Mouse (Mus musculus): ENCODE measurements around the gene Tmem222. TPM values are rescaled to one million over a fixed set of nuclear protein-coding genes. Genes with fewer than 3 reads are reported as not detected.
A peak's percentile ranks its signal among the peaks of the same experiment; 100 is the strongest.

Gene Tmem222
- polyA plus RNA-seq, 2 experiments = 84.1 to 101 TPM

DNA sequence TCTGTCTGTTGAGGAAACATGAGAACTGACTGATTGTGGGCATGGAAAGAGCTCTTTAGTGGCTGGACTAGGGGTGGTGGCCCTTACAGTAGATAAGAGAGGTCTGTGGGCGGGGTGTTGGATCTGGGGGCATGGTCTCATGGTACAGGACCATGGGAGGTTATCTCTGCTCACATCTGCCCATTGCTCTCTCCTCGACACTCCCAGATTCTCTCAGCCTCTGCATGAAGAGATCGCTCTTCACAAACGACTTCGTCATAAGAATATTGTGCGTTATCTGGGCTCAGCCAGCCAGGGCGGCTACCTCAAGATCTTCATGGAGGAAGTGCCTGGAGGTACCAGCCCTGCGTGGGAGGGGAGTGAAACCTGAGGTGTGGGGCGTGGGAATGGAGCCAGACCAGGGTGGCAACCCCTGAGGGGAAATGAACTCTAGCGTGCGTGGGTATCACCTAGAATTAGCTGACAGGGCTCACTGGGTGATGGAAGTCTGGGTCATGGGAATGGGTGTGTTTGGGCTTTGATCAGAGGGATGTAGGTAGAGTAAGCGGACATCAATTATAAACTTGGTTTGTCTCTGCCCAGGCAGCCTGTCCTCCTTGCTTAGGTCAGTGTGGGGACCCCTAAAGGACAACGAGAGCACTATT, 29.7 kb downstream of the Tmem222 start:
- no peak overlapping the region for H3K27ac ChIP-seq (replicated peaks; ENCODE audit: low read depth, low read length)
- peaks cover 6% of the 10 kb centered on the region; the same call in 1 of the 2 replicates for H3K4me1 ChIP-seq (ENCODE audit: control insufficient read depth, insufficient read depth, low read length)
- WGBS = 69% methylated on average over 13 of the region's 13 CpGs
- H3K27me3 ChIP-seq (ENCODE audit: control insufficient read depth, insufficient read depth, low read length) = peaks cover 31% of the 10 kb centered on the region
- H3K9ac ChIP-seq (ENCODE audit: low read depth, low read length, severe bottlenecking) = no peak overlapping the region
- ATAC-seq (ENCODE audit: low FRiP score, low read depth) (no peak), DNase-seq (ENCODE audit: low spot score) (no peak)
- no peaks in the 10 kb centered on the region for H3K36me3 ChIP-seq (ENCODE audit: control insufficient read depth, insufficient read depth, low read length)
- H3K4me3 ChIP-seq (replicated peaks; ENCODE audit: low read length) = no peak overlapping the region
- no peak overlapping the region for H3K4me2 ChIP-seq (replicated peaks; ENCODE audit: low read depth, low read length, severe bottlenecking)
- TF ChIP-seq POLR2A (IDR thresholded peaks at IDR 0.05; ENCODE audit: borderline replicate concordance, extremely low read depth, insufficient read depth, insufficient read length) = no peak
- H3K9me3 ChIP-seq (ENCODE audit: control insufficient read depth, low read length) = no peaks in the 10 kb centered on the region

DNA sequence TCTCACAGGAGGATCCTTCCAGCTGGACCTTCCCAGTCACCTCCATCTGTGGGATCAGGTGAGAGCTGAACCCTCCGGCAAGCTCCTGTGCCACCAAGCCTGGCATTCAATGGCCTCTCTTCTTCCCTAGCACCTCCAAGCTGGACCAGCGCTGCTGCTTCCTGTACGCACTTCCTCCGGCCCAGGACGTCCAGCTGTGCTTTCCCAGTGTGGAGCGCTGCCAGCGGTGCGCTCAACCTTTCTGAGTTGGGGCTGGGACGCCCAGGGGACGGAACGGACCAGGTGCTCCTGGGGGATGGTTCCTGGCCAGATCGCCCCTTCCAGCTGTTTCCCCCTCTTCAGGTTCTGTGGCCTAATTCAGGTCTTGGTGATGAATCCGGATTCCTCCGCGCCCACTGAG, 30.5 kb downstream of the Tmem222 start:
- Histone ChIP-seq H3K9me3 (ENCODE audit: control insufficient read depth, low read length) (no peaks in the 10 kb centered on the region), H3K27me3 (ENCODE audit: control insufficient read depth, insufficient read depth, low read length) (peaks cover 29% of the 10 kb centered on the region), H3K9ac (ENCODE audit: low read depth, low read length, severe bottlenecking) (no peak overlapping the region), H3K4me3 (replicated peaks; ENCODE audit: low read length) (no peak overlapping the region), H3K4me2 (replicated peaks; ENCODE audit: low read depth, low read length, severe bottlenecking) (peak overlapping the region; percentile 13; the same call in 1 of the 2 replicates), H3K4me1 (ENCODE audit: control insufficient read depth, insufficient read depth, low read length) (peaks cover 6% of the 10 kb centered on the region), H3K36me3 (ENCODE audit: control insufficient read depth, insufficient read depth, low read length) (no peaks in the 10 kb centered on the region), H3K27ac (replicated peaks; ENCODE audit: low read depth, low read length) (no peak overlapping the region)
- no peak for TF ChIP-seq POLR2A (IDR thresholded peaks at IDR 0.05; ENCODE audit: borderline replicate concordance, extremely low read depth, insufficient read depth, insufficient read length)
- WGBS = 21% methylated on average over 15 of the region's 15 CpGs
- ATAC-seq (ENCODE audit: low FRiP score, low read depth) = no peak
- DNase-seq (ENCODE audit: low spot score) = no peak

DNA sequence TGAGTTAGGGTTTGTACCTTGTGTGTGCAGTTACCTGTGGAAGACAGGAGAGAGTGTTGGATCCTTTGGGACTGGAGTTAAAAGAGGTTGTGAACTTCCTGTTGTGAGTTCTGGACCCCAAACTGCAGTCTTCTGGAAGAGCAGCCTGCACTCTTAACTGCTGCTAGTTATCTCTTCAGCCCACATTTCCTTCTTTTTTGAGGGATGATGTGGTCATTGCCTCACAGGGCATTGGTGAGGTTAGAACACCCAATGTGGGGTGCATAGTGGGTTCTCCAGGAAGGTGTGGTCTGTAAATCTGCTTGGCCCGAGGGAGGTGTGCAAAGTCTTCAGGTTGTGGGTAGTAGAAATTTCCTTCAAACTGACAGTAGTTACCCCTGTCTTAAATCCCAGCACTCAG, 33.3 kb downstream of the Tmem222 start:
- WGBS = 85% methylated on average over 1 of the region's 1 CpGs
- Histone ChIP-seq H3K27me3 (ENCODE audit: control insufficient read depth, insufficient read depth, low read length) (peaks cover 6% of the 10 kb centered on the region; the same call in 1 of the 2 replicates), H3K27ac (replicated peaks; ENCODE audit: low read depth, low read length) (no peak overlapping the region), H3K4me1 (ENCODE audit: control insufficient read depth, insufficient read depth, low read length) (peaks cover 8% of the 10 kb centered on the region), H3K36me3 (ENCODE audit: control insufficient read depth, insufficient read depth, low read length) (no peaks in the 10 kb centered on the region), H3K9me3 (ENCODE audit: control insufficient read depth, low read length) (no peaks in the 10 kb centered on the region), H3K9ac (ENCODE audit: low read depth, low read length, severe bottlenecking) (no peak overlapping the region), H3K4me2 (replicated peaks; ENCODE audit: low read depth, low read length, severe bottlenecking) (no peak overlapping the region), H3K4me3 (replicated peaks; ENCODE audit: low read length) (no peak overlapping the region)
- ATAC-seq (ENCODE audit: low FRiP score, low read depth) (no peak), DNase-seq (ENCODE audit: low spot score) (no peak)
- TF ChIP-seq POLR2A (IDR thresholded peaks at IDR 0.05; ENCODE audit: borderline replicate concordance, extremely low read depth, insufficient read depth, insufficient read length) = no peak

DNA sequence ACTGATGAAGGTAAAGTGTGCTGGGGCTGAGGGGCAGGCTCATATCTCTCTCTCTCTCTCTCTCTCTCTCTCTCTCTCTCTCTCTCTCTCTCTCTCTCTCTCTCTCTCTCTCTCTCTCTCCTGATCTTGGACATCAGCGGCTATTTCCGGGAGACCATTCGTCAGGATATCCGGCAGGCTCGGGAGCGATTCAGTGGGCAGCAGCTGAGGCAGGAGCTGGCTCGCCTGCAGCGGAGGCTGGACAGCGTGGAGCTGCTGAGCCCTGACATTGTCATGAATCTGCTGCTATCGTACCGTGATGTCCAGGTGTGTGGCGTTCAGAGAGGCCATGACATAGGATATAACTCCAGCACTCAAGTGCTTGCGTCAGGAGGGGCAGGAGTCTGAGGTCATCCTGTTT, 34.1 kb downstream of the Tmem222 start:
- Histone ChIP-seq H3K9ac (ENCODE audit: low read depth, low read length, severe bottlenecking) (no peak overlapping the region), H3K9me3 (ENCODE audit: control insufficient read depth, low read length) (no peaks in the 10 kb centered on the region), H3K36me3 (ENCODE audit: control insufficient read depth, insufficient read depth, low read length) (no peaks in the 10 kb centered on the region), H3K4me1 (ENCODE audit: control insufficient read depth, insufficient read depth, low read length) (peaks cover 8% of the 10 kb centered on the region), H3K27ac (replicated peaks; ENCODE audit: low read depth, low read length) (no peak overlapping the region), H3K4me3 (replicated peaks; ENCODE audit: low read length) (no peak overlapping the region), H3K27me3 (ENCODE audit: control insufficient read depth, insufficient read depth, low read length) (peaks cover 6% of the 10 kb centered on the region; the same call in 1 of the 2 replicates), H3K4me2 (replicated peaks; ENCODE audit: low read depth, low read length, severe bottlenecking) (no peak overlapping the region)
- no peak for TF ChIP-seq POLR2A (IDR thresholded peaks at IDR 0.05; ENCODE audit: borderline replicate concordance, extremely low read depth, insufficient read depth, insufficient read length)
- 37% methylated on average over 13 of the region's 13 CpGs for WGBS
- ATAC-seq (ENCODE audit: low FRiP score, low read depth) (no peak), DNase-seq (ENCODE audit: low spot score) (no peak)

DNA sequence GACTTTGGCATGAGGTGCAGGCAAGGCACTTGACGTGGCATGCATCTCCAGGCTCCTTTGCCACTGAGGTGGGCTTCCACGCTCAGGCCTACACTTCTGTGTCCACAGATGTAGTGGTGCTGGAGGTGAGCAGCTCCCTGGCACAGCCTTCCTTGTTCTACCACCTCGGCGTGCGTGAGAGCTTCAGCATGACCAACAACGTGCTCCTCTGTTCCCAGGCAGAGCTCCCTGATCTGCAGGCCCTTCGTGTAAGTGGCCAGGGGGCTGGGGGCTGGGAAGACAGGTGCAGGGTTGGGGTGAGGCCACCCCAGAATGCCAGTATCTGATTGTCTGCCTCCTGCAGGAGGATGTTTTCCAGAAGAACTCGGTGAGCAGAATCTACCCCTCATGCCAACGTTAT, 34.9 kb downstream of the Tmem222 start:
- H3K27ac ChIP-seq (replicated peaks; ENCODE audit: low read depth, low read length) = no peak overlapping the region
- H3K9ac ChIP-seq (ENCODE audit: low read depth, low read length, severe bottlenecking) = no peak overlapping the region
- DNase-seq (ENCODE audit: low spot score) (no peak), ATAC-seq (ENCODE audit: low FRiP score, low read depth) (no peak)
- H3K4me1 ChIP-seq (ENCODE audit: control insufficient read depth, insufficient read depth, low read length) = peaks cover 8% of the 10 kb centered on the region
- no peak overlapping the region for H3K4me3 ChIP-seq (replicated peaks; ENCODE audit: low read length)
- H3K27me3 ChIP-seq (ENCODE audit: control insufficient read depth, insufficient read depth, low read length) = peaks cover 6% of the 10 kb centered on the region; the same call in 1 of the 2 replicates
- no peaks in the 10 kb centered on the region for H3K36me3 ChIP-seq (ENCODE audit: control insufficient read depth, insufficient read depth, low read length)
- TF ChIP-seq POLR2A (IDR thresholded peaks at IDR 0.05; ENCODE audit: borderline replicate concordance, extremely low read depth, insufficient read depth, insufficient read length) = no peak
- H3K4me2 ChIP-seq (replicated peaks; ENCODE audit: low read depth, low read length, severe bottlenecking) = no peak overlapping the region
- H3K9me3 ChIP-seq (ENCODE audit: control insufficient read depth, low read length) = no peaks in the 10 kb centered on the region
- WGBS = 69% methylated on average over 9 of the region's 9 CpGs
